Mouse (Mus musculus): ENCODE data around the gene Taf10.

The Taf10 gene

DNA sequence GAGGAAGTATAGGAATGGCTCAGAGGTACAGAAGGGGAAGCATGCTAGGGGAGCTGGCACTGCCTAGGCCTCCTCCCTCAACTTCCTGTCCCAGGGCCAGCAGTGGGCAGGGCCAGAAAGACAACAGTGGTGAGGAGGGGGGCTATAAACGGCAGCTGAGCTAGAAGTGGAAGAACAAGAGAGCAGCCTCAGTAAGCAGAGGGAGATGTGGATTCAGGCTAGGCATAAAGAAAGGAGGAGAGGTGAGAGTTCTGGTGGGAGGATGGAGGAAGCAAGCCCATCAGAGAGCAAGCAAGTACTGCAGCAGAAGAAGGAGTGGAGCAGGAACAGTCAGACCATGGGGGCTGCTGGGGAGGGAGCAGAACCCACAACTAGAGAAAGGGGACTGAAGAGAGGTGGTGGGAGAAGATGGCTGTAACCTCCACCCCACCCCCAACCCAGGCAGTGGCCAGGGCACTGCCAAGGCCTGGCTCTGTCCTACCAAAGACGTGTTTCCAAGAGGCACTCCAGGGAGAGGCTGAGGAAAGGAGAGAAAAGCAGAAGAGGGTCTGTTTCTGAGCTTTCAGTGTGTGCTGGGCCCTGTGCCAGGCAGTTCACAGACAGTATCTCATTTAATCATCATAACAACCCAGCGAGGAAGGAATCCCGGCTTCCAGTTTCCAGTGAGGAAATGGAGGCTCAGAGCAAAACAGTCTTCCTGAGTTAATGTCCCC lies 34.5 kb upstream of the Taf10 start:
- H3K36me3 ChIP-seq (ENCODE audit: insufficient read depth, low read length) = no peaks in the 10 kb centered on the region
- H3K9me3 ChIP-seq (ENCODE audit: low read length) = no peaks in the 10 kb centered on the region
- H3K27me3 ChIP-seq (ENCODE audit: insufficient read depth, low read length) = peaks cover 71% of the 10 kb centered on the region
- TF ChIP-seq CTCF (conservative IDR thresholded peaks at IDR 0.05; ENCODE audit: low read length) (no peak), NANOG (IDR thresholded peaks at IDR 0.05; ENCODE audit: borderline replicate concordance, low read length) (no peak), POU5F1 (IDR thresholded peaks at IDR 0.05; ENCODE audit: borderline replicate concordance, low read length) (no peak)
- no peak overlapping the region for H3K4me3 ChIP-seq (replicated peaks; ENCODE audit: low read length)
- no peaks in the 10 kb centered on the region for H3K4me1 ChIP-seq (replicated peaks; ENCODE audit: low read depth, low read length)

GRCm38 (mm10) chr7:105777797-105778552 lies 33.8 kb upstream of the Taf10 start:
- Histone ChIP-seq H3K4me1 (replicated peaks; ENCODE audit: low read depth, low read length) (no peaks in the 10 kb centered on the region), H3K36me3 (ENCODE audit: insufficient read depth, low read length) (no peaks in the 10 kb centered on the region), H3K27me3 (ENCODE audit: insufficient read depth, low read length) (peaks cover 70% of the 10 kb centered on the region), H3K4me3 (replicated peaks; ENCODE audit: low read length) (no peak overlapping the region), H3K9me3 (ENCODE audit: low read length) (no peaks in the 10 kb centered on the region)
- TF ChIP-seq POU5F1 (IDR thresholded peaks at IDR 0.05; ENCODE audit: borderline replicate concordance, low read length) = no peak
- TF ChIP-seq NANOG (IDR thresholded peaks at IDR 0.05; ENCODE audit: borderline replicate concordance, low read length) = no peak
- no peak for TF ChIP-seq CTCF (conservative IDR thresholded peaks at IDR 0.05; ENCODE audit: low read length)

- Histone ChIP-seq H3K9me3 (ENCODE audit: low read length) (no peaks in the 10 kb centered on the region), H3K36me3 (ENCODE audit: insufficient read depth, low read length) (no peaks in the 10 kb centered on the region), H3K4me1 (replicated peaks; ENCODE audit: low read depth, low read length) (peaks cover 5% of the 10 kb centered on the region; the same call in 1 of the 2 replicates), H3K27me3 (ENCODE audit: insufficient read depth, low read length) (peaks cover 70% of the 10 kb centered on the region), H3K4me3 (replicated peaks; ENCODE audit: low read length) (no peak overlapping the region)
- TF ChIP-seq POU5F1 (IDR thresholded peaks at IDR 0.05; ENCODE audit: borderline replicate concordance, low read length) = no peak
- TF ChIP-seq CTCF (conservative IDR thresholded peaks at IDR 0.05; ENCODE audit: low read length) = no peak
- no peak for TF ChIP-seq NANOG (IDR thresholded peaks at IDR 0.05; ENCODE audit: borderline replicate concordance, low read length)
Measured at GRCm38 (mm10) chr7:105777316-105777715, 33.2 kb upstream of the Taf10 start.

DNA sequence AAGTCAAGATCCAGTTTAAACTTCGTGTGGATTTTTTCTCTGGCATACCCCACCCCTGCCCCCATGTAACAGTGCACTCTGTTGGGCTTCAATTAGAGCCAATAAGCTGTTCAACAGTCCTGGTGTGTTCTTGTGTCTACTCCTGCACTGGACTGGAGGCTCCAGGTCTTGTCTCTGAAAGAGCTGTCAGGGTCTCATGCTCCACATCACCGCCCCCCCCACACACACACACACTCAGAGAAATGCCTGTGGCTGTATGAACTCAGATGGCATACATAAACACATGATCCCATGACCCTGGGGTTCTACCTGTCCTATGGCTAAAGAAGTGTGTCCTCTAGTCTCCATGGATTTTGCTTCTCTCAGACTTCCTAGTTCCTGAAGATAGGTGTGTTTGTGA lies 31.9 kb upstream of the Taf10 start:
- TF ChIP-seq CTCF (conservative IDR thresholded peaks at IDR 0.05; ENCODE audit: low read length) = no peak
- no peak for TF ChIP-seq NANOG (IDR thresholded peaks at IDR 0.05; ENCODE audit: borderline replicate concordance, low read length)
- TF ChIP-seq POU5F1 (IDR thresholded peaks at IDR 0.05; ENCODE audit: borderline replicate concordance, low read length) = no peak

GRCm38 (mm10) chr7:105774661-105775060 lies 30.5 kb upstream of the Taf10 start:
- H3K9me3 ChIP-seq (ENCODE audit: low read length) = no peaks in the 10 kb centered on the region
- H3K4me1 ChIP-seq (replicated peaks; ENCODE audit: low read depth, low read length) = peaks cover 5% of the 10 kb centered on the region; the same call in 1 of the 2 replicates
- H3K36me3 ChIP-seq (ENCODE audit: insufficient read depth, low read length) = no peaks in the 10 kb centered on the region
- H3K27me3 ChIP-seq (ENCODE audit: insufficient read depth, low read length) = peaks cover 70% of the 10 kb centered on the region
- H3K4me3 ChIP-seq (replicated peaks; ENCODE audit: low read length) = no peak overlapping the region
- TF ChIP-seq NANOG (IDR thresholded peaks at IDR 0.05; ENCODE audit: borderline replicate concordance, low read length) (no peak), POU5F1 (IDR thresholded peaks at IDR 0.05; ENCODE audit: borderline replicate concordance, low read length) (no peak), CTCF (conservative IDR thresholded peaks at IDR 0.05; ENCODE audit: low read length) (no peak)

More for the DNA sequence above, 31.9 kb upstream of the Taf10 start:
- Histone ChIP-seq H3K9me3 (ENCODE audit: low read length) (no peaks in the 10 kb centered on the region), H3K36me3 (ENCODE audit: insufficient read depth, low read length) (no peaks in the 10 kb centered on the region), H3K4me3 (replicated peaks; ENCODE audit: low read length) (no peak overlapping the region), H3K27me3 (ENCODE audit: insufficient read depth, low read length) (peaks cover 70% of the 10 kb centered on the region), H3K4me1 (replicated peaks; ENCODE audit: low read depth, low read length) (peaks cover 5% of the 10 kb centered on the region; the same call in 1 of the 2 replicates)

DNA sequence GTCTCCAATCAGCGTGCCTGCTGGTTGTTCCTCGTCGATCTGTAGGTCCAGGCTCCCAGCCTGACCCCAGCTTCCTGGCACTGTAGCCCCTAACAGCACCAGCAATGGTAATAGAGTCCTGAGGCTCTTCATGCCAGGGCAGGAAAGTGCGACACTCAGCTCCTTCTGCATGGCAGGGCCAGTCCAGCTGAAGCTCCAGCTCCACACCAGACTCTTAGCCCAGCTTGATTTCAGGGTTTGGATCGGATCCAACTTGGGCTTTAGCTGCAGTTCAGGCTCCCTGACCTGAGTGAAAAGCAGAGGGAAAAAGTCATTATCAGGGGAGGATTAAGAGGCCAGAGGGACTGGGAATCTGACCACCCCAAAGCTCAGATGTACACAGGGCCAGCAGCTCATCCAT lies 28.9 kb upstream of the Taf10 start:
- no peaks in the 10 kb centered on the region for H3K9me3 ChIP-seq (ENCODE audit: low read length)
- H3K36me3 ChIP-seq (ENCODE audit: insufficient read depth, low read length) = no peaks in the 10 kb centered on the region
- H3K27me3 ChIP-seq (ENCODE audit: insufficient read depth, low read length) = peaks cover 67% of the 10 kb centered on the region
- no peak overlapping the region for H3K4me3 ChIP-seq (replicated peaks; ENCODE audit: low read length)
- peaks cover 5% of the 10 kb centered on the region; the same call in 1 of the 2 replicates for H3K4me1 ChIP-seq (replicated peaks; ENCODE audit: low read depth, low read length)
- TF ChIP-seq POU5F1 (IDR thresholded peaks at IDR 0.05; ENCODE audit: borderline replicate concordance, low read length) (no peak), NANOG (IDR thresholded peaks at IDR 0.05; ENCODE audit: borderline replicate concordance, low read length) (no peak), CTCF (conservative IDR thresholded peaks at IDR 0.05; ENCODE audit: low read length) (no peak)

GRCm38 (mm10) chr7:105772331-105772730 lies 28.2 kb upstream of the Taf10 start:
- Histone ChIP-seq H3K36me3 (ENCODE audit: insufficient read depth, low read length) (no peaks in the 10 kb centered on the region), H3K4me3 (replicated peaks; ENCODE audit: low read length) (no peak overlapping the region), H3K27me3 (ENCODE audit: insufficient read depth, low read length) (peaks cover 70% of the 10 kb centered on the region), H3K9me3 (ENCODE audit: low read length) (no peaks in the 10 kb centered on the region), H3K4me1 (replicated peaks; ENCODE audit: low read depth, low read length) (peaks cover 5% of the 10 kb centered on the region; the same call in 1 of the 2 replicates)
- TF ChIP-seq NANOG (IDR thresholded peaks at IDR 0.05; ENCODE audit: borderline replicate concordance, low read length) = no peak
- no peak for TF ChIP-seq POU5F1 (IDR thresholded peaks at IDR 0.05; ENCODE audit: borderline replicate concordance, low read length)
- TF ChIP-seq CTCF (conservative IDR thresholded peaks at IDR 0.05; ENCODE audit: low read length) = no peak

DNA sequence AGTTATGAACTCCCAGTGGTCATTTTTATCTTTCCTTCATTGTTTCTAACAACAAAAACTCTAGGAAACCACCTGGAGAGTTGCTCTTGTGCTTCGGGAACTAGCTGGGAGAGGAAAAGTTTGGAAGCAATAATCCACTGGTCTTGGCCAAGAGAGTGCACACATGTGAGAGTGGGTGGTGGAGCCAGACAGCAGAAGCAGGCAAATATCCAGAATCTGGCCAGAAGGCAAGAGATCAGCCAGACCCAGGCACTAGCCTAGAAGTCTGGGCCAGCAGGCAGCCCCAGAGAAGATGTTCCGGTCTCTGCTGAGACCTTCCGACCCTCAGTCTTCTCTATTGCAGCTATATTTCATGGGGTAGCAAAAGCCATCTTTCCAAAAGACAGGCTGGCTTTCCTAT lies 25.8 kb upstream of the Taf10 start:
- no peak for TF ChIP-seq NANOG (IDR thresholded peaks at IDR 0.05; ENCODE audit: borderline replicate concordance, low read length)
- no peak for TF ChIP-seq CTCF (conservative IDR thresholded peaks at IDR 0.05; ENCODE audit: low read length)
- TF ChIP-seq POU5F1 (IDR thresholded peaks at IDR 0.05; ENCODE audit: borderline replicate concordance, low read length) = no peak
- H3K36me3 ChIP-seq (ENCODE audit: insufficient read depth, low read length) = no peaks in the 10 kb centered on the region
- H3K9me3 ChIP-seq (ENCODE audit: low read length) = no peaks in the 10 kb centered on the region
- H3K4me3 ChIP-seq (replicated peaks; ENCODE audit: low read length) = no peak overlapping the region
- peaks cover 88% of the 10 kb centered on the region for H3K27me3 ChIP-seq (ENCODE audit: insufficient read depth, low read length)
- H3K4me1 ChIP-seq (replicated peaks; ENCODE audit: low read depth, low read length) = peaks cover 5% of the 10 kb centered on the region; the same call in 1 of the 2 replicates

All from E14TG2a.4 (cell line).